Mouse (Mus musculus) adrenal gland, adult 2 months (tissue): ENCODE results near the gene Slc9b2. TPM values are rescaled to one million over a fixed set of nuclear protein-coding genes. Genes with fewer than 3 reads are reported as not detected.

Source experiments
- polyA plus RNA-seq: library from polyadenylated mRNA; depleted of rRNA; stranded (reverse); fragments of >200 nt; gene quantifications from 2 replicates; pipeline ENCODE4 v1.2.3, GENCODE M21; 2012; rRNA removed
- total RNA-seq, 2 experiments: library from RNA; stranded (reverse); gene quantifications; 2 replicates each; pipeline ENCODE4 v1.2.3; 2021

Gene Slc9b2
- total and polyA plus RNA-seq, 3 experiments: 0.11 to 1.3 (median 0.92) TPM

Other genes starting within 250 kb of the Slc9b2 start
- gene Cenpe, start 95.2 kb upstream of the Slc9b2 start, total RNA-seq: 1 to 10 TPM; 1.4 to 2.1 TPM
- gene Cenpe, start 95.2 kb upstream of the Slc9b2 start, polyA plus RNA-seq: 0.16 and 0.42 TPM in 2 replicates
- 1 to 10 TPM; 1.3 to 4.1 TPM for gene Bdh2, start 26.5 kb upstream of the Slc9b2 start, total RNA-seq
- 0.19 and 0.47 TPM in 2 replicates for gene Bdh2, start 26.5 kb upstream of the Slc9b2 start, polyA plus RNA-seq
- gene Slc9b1, start 40.3 kb downstream of the Slc9b2 start, total RNA-seq: under 1 TPM; 0.35 to 0.90 TPM
- gene Slc9b1, start 40.3 kb downstream of the Slc9b2 start, polyA plus RNA-seq: 0.06 TPM in 1 of 2 replicates, not detected in the other
- 10 to 100 TPM; 25.4 to 31.0 TPM for gene Cisd2, start 116.2 kb downstream of the Slc9b2 start, total RNA-seq
- gene Cisd2, start 116.2 kb downstream of the Slc9b2 start, polyA plus RNA-seq: 48.4 and 53.3 TPM in 2 replicates
- gene Ube2d3, start 130.4 kb downstream of the Slc9b2 start, total RNA-seq: 100 to 1,000 TPM; 357 to 547 TPM
- gene Ube2d3, start 130.4 kb downstream of the Slc9b2 start, polyA plus RNA-seq: 261 and 295 TPM in 2 replicates
- 10 to 100 TPM; 12.1 to 14.3 TPM for gene Manba, start 177.9 kb downstream of the Slc9b2 start, total RNA-seq
- gene Manba, start 177.9 kb downstream of the Slc9b2 start, polyA plus RNA-seq: 4.0 and 5.6 TPM in 2 replicates